Mouse (Mus musculus) stomach, embryonic 14.5 days (tissue): ENCODE results near the gene Ism2. TPM values are rescaled to one million over a fixed set of nuclear protein-coding genes. Genes with fewer than 3 reads are reported as not detected.

Source experiments
- ATAC-seq: fragments of 200-750 bp; cut with Nextera tagmentation; 2 replicates; pipeline ENCODE4 v1.8.0; 2017; ENCODE audit warnings: low read depth, moderate TSS enrichment; ENCODE audit not compliant: insufficient number of reproducible peaks, insufficient read depth, low FRiP score
- H3K27ac ChIP-seq: fragments of 300-500 bp; sonication (generic); 2 replicates; pipeline ENCODE4 v1.5.1; 2014; ENCODE audit warnings: mild to moderate bottlenecking, low read length, moderate library complexity, mixed read lengths
- H3K27me3 ChIP-seq: fragments of 300-500 bp; sonication (generic); 2 replicates; pipeline ENCODE4 v1.6.1; 2014; ENCODE audit warnings: low read length, control low read depth, mixed read lengths; ENCODE audit not compliant: control insufficient read depth, insufficient read depth
- H3K36me3 ChIP-seq: fragments of 300-500 bp; sonication (generic); 2 replicates; pipeline ENCODE4 v1.6.1; 2014; ENCODE audit warnings: mild to moderate bottlenecking, control low read depth, low read length, moderate library complexity, mixed read lengths; ENCODE audit not compliant: control insufficient read depth, insufficient read depth
- H3K4me1 ChIP-seq: fragments of 300-500 bp; sonication (generic); 2 replicates; pipeline ENCODE4 v1.6.1; 2014; ENCODE audit warnings: low read length, control low read depth, mixed read lengths; ENCODE audit not compliant: control insufficient read depth, insufficient read depth
- H3K4me2 ChIP-seq: fragments of 300-500 bp; sonication (generic); replicated peaks from 2 replicates; pipeline ENCODE4 v1.6.1; 2014; ENCODE audit warnings: low read depth, low read length, control low read depth
- H3K4me3 ChIP-seq: fragments of 300-500 bp; sonication (generic); 2 replicates; pipeline ENCODE4 v1.5.1; 2014; ENCODE audit warnings: low read depth, low read length, control low read depth
- H3K9ac ChIP-seq: fragments of 300-500 bp; sonication (generic); replicated peaks from 2 replicates; pipeline ENCODE4 v1.6.1; 2014; ENCODE audit warnings: low read depth, mild to moderate bottlenecking, control low read depth, low read length, moderate library complexity, mixed read lengths
- H3K9me3 ChIP-seq: fragments of 300-500 bp; sonication (generic); 2 replicates; pipeline ENCODE4 v1.6.1; 2016; ENCODE audit warnings: low read depth, low read length, control low read depth; ENCODE audit not compliant: control insufficient read depth
- WGBS: fragments of 180-500 bp; shearing (Covaris S2); extraction: QIAGEN DNeasy Blood & Tissue Kit; methylation state at CpG from one replicate; pipeline ENCODE4 v1.1.7; 2014; 5-methylcytosine and 5-hydroxymethylcytosine counted together
- polyA plus RNA-seq: library from polyadenylated mRNA; unstranded; fragments of >200 nt; fragmentation: Nextera tagmentation; extraction: Ambion mirVana; gene quantifications from 2 replicates; pipeline ENCODE4 v1.2.1, GENCODE M21; 2014

Gene Ism2
- polyA plus RNA-seq, 1 experiment from 2014 or later = 0.29 TPM

DNA sequence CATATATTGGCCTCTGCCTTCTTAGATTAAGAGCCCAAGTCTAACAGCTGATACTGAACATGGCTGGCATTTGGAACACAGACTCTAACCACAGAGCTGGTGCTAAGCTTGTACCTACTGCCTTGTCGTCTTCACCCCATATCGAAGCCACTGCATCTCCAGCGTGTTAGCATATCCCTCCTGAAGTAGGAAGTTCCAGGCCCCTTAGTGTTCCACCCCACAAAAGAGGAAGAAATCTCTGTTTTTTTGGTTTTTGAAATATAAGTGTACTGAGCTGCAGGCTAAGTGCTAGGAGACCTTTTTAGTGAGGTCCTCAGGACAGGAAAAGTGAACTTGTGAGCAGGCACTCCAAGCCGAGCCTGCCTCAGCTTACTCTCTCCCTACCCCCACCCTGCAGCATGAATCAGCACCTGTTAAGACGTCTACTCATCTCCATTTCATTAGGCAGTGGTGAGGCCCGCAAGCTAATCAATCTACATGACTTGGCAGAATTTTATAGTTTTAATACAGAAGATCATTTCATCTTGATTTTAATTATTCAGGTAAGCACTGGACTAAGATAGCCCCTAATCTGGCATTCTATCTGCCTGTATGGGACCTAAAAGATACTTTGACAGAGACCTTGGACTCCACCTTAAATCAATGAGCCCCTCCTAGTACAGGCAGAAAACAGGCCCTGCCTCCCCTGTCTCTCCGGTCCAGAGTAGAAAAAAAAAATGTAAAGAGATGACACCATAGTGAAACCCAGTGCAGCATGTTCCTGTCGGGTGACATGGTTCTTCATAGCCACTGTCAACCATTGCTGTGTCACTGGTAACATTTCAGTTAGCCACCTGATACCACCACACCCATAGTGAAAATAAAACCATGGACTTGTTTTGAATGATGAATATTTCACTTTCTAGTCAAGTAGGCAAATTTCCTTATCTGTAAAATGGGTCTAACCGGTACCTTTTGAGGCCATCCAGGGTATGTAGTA lies 24.4 kb downstream of the Ism2 start:
- no peak overlapping the region for H3K4me3 ChIP-seq
- peaks cover 60% of the 10 kb centered on the region for H3K36me3 ChIP-seq
- no peaks in the 10 kb centered on the region for H3K9me3 ChIP-seq
- H3K27me3 ChIP-seq = no peaks in the 10 kb centered on the region
- H3K4me1 ChIP-seq = 0 out of 2 replicates have a peak, but pooled peaks cover 5% of the 10 kb centered on the region
- H3K27ac ChIP-seq = no peak overlapping the region
- no peak for ATAC-seq
- H3K9ac ChIP-seq = no peak overlapping the region
- no peak overlapping the region for H3K4me2 ChIP-seq
- WGBS = 86% methylated on average over 9 of the region's 9 CpGs

DNA sequence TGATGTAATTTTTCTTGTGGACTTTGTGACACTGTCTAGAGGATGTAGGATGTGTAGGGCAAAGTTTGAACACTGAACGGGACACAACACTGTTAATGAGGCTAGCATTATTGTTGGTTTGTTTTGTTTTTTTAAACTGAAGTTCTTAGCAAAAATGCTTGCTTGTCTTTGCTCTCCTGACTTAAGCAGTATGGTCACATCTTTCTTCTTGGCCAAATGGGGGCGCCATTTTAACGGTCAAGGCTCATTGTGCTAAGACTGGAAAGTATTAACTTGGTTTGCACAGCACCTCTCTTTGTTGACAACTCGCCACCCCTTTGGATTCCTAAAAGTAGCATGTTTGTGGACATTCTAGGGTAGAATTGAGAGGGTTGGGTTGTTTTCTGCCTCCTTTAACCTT lies 31.8 kb downstream of the Ism2 start:
- Histone ChIP-seq H3K4me2 (peak overlapping the region; percentile 83), H3K4me1 (peaks cover 9% of the 10 kb centered on the region), H3K9me3 (no peaks in the 10 kb centered on the region), H3K27ac (no peak overlapping the region; the same call in 1 of the 2 replicates), H3K27me3 (no peaks in the 10 kb centered on the region), H3K9ac (0 out of 2 replicates have a peak overlapping the region, but pooled peaks have one; percentile 71), H3K4me3 (peak overlapping the region; percentile 76), H3K36me3 (peaks cover 46% of the 10 kb centered on the region)
- 19% methylated on average over 4 of the region's 4 CpGs for WGBS
- ATAC-seq = no peak

DNA sequence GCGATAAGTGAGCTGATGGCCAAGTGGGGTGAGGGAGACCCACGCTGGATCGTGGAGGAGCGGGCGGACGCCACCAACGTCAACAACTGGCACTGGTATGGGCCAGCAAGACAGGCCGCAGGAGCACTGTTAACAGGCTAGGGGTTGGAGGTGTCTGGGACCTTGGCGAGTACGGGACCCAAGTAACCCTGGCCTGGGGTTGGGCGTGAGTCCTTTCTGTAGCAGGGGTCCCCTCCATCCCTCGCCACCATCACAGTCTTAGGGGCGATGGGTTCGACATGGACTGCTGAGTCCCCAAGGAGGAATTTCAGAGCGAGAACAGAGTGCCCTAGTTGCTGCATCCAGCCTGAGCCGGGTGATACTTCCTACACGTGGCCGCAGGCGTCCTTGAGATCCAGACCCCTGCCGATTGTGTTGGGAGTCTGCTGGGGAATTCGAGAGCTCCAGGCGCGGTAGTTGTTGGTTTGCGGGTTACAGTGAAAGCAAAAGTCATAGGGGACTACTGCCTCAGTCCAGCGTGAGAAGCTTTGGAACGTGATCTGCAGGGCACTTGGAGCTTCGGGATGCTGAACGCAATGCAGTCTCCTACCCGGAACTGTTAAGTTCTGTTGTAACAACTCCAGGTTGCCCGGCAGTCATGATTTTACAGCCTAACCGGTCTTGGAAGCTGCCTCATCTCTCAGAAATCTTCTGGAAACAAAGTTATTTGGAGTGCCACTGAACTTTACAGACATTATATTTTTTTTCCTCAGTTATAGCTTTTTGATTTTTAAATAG lies 32.5 kb downstream of the Ism2 start:
- Histone ChIP-seq H3K9ac (peak overlapping the region; percentile 71), H3K4me3 (peak overlapping the region; percentile 76), H3K4me1 (peaks cover 9% of the 10 kb centered on the region), H3K27me3 (no peaks in the 10 kb centered on the region), H3K4me2 (peak overlapping the region; percentile 83), H3K9me3 (no peaks in the 10 kb centered on the region), H3K27ac (peak overlapping the region; percentile 84), H3K36me3 (peaks cover 43% of the 10 kb centered on the region)
- under 1% methylated on average over 31 of the region's 31 CpGs for WGBS
- peak; percentile 73; the same call in 1 of the 2 replicates for ATAC-seq

DNA sequence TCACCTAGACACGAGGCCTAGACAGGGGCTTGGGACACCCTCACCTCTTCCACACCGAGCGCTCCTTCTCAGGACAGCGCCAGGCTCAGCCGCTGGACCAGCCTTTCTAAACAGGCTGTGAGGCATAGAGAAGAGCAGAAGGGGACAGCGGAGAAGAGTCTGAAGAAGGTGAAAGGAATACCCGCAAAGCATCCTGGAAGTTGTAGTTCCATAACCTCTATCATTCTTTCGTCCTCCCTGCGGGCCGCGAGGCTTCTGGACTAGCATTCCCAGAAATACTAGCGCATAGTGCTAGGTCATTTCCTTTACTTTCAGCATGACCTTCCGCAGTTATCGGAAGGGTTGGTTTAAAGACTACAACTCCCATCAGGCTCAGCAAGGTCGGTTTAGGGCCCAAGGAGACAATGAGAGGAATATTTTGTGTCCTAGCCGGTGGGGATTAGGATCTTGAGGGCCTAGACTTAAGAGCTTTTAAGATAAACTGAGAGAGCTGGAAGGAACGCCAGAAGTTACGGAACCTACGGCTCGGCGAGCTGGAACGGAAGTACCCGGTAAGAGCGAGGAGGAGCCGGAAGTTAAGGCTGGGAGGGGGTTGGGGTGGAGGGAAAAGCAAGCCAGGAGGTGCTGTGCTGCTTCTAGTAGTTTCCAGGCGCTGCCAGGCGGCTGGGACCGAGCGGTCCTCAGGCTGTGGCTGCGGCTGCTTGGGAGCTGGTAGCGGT lies 33.2 kb downstream of the Ism2 start, which contains the start of the genes Vipas39 and Ahsa1:
Gene Vipas39 (minus strand): TSS at position 149 of the 719 bp plus-strand sequence.
Gene Ahsa1 (plus strand): TSS at position 372 of the 719 bp plus-strand sequence.
- Histone ChIP-seq H3K9ac (peak within 1 kb of the TSS; percentile 75), H3K36me3 (peaks cover 43% of the 10 kb centered on the region)
- WGBS = 0% methylated on average over 31 of the region's 31 CpGs

DNA sequence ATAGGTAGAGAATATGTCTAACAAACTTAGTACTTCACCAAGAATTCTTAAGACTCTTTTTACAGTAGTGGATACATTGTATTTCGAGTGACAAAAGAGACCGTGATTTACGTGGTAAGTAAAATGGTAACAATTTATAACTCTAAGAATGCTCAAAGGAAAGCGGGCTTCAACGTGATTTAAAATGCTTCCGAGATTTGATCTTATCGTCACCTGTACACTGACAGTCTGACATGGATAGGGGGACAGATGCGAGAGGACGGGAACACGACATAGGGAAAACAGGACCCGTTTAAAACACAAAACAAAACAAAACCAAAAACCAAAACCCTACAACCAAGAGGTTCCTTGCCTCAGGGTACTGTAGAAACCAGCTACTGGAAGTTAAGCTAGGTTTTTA lies 34.1 kb downstream of the Ism2 start:
- ATAC-seq = no peak
- peaks cover 40% of the 10 kb centered on the region for H3K36me3 ChIP-seq
- WGBS = 15% methylated on average over 11 of the region's 11 CpGs

More for the DNA sequence above, 33.2 kb downstream of the Ism2 start, which contains the start of the genes Vipas39 and Ahsa1:
- Histone ChIP-seq H3K4me1 (peaks cover 9% of the 10 kb centered on the region), H3K9me3 (no peaks in the 10 kb centered on the region), H3K27ac (peak within 1 kb of the TSS; percentile 84), H3K4me3 (peak within 1 kb of the TSS; percentile 76), H3K4me2 (peak within 1 kb of the TSS; percentile 83), H3K27me3 (no peaks in the 10 kb centered on the region)
- peak; percentile 97 for ATAC-seq

DNA sequence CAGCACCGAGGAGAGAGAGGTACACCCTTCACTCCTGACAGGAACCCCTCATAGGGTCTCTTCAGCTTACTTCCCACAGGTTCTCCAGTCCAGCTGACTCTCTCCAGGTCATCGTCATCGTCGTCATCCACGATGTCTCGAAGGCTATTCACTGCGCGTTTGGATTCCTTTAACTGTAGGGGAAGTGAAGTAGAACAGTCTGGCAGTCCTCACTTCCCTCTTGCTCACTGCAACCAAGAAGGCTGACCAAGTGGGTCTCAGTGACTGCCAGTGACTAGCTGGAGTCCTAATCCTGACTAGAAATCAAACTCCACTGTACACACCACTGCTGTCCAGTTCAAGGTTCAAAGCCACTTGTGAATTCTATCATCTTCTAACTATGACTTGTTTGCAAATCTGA lies 38.9 kb downstream of the Ism2 start:
- Histone ChIP-seq H3K27me3 (no peaks in the 10 kb centered on the region), H3K4me2 (no peak overlapping the region), H3K4me3 (no peak overlapping the region), H3K27ac (no peak overlapping the region), H3K9me3 (no peaks in the 10 kb centered on the region), H3K9ac (no peak overlapping the region), H3K4me1 (no peaks in the 10 kb centered on the region), H3K36me3 (peaks cover 57% of the 10 kb centered on the region)
- WGBS = 98% methylated on average over 8 of the region's 8 CpGs
- ATAC-seq = no peak

More for the DNA sequence above, 34.1 kb downstream of the Ism2 start:
- peak overlapping the region; percentile 40; the same call in 1 of the 2 replicates for H3K27ac ChIP-seq
- peak overlapping the region; percentile 71 for H3K4me2 ChIP-seq
- peak overlapping the region; percentile 75 for H3K9ac ChIP-seq
- no peaks in the 10 kb centered on the region for H3K9me3 ChIP-seq
- no peaks in the 10 kb centered on the region for H3K27me3 ChIP-seq
- H3K4me3 ChIP-seq = peak overlapping the region; percentile 76
- H3K4me1 ChIP-seq = peaks cover 9% of the 10 kb centered on the region

DNA sequence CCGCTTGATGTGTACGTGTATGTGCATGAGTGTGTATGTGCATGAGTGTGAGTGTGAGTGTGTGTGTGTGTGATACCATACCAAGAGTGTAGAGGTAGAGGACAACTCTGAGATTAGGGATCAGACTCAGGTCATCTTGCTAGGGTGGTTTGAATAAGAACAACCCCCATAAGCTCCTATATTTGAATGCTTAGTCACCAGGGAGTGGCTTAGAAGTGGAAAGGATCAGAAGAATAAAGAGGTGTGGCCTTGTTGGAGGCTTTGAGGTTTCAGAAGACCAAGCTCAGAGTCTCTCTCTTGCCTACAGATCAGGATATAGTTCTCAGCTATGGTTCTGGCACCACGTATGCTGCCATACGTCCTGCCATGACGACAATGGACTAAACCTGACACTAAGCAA lies 42.9 kb downstream of the Ism2 start:
- no peaks in the 10 kb centered on the region for H3K27me3 ChIP-seq
- WGBS = 95% methylated on average over 5 of the region's 5 CpGs
- H3K36me3 ChIP-seq = peaks cover 66% of the 10 kb centered on the region
- no peak overlapping the region for H3K27ac ChIP-seq
- no peaks in the 10 kb centered on the region for H3K9me3 ChIP-seq
- H3K4me3 ChIP-seq = no peak overlapping the region
- no peak overlapping the region for H3K4me2 ChIP-seq
- no peaks in the 10 kb centered on the region for H3K4me1 ChIP-seq
- no peak overlapping the region for H3K9ac ChIP-seq
- no peak for ATAC-seq
